Mouse (Mus musculus): ENCODE measurements around the gene Ppp4r2. TPM values are rescaled to one million over a fixed set of nuclear protein-coding genes. Genes with fewer than 3 reads are reported as not detected.
A peak's percentile ranks its signal among the peaks of the same experiment; 100 is the strongest.

The Ppp4r2 gene
- total RNA-seq (2021), result 10 to 100 TPM; 76.6 to 79.9 TPM
- long read RNA-seq, experiment 1, full-length matches to known transcripts, result 36 of 44 reads
- long read RNA-seq, experiment 1, partial matches to known transcripts, result 1 of 44 reads
- long read RNA-seq, experiment 1, other reads (novel, unspliced or antisense), result 7 of 44 reads
- long read RNA-seq, experiment 2, full-length matches to known transcripts, result 27 of 37 reads
- long read RNA-seq, experiment 2, partial matches to known transcripts, result 2 of 37 reads
- long read RNA-seq, experiment 2, other reads (novel, unspliced or antisense), result 8 of 37 reads

DNA sequence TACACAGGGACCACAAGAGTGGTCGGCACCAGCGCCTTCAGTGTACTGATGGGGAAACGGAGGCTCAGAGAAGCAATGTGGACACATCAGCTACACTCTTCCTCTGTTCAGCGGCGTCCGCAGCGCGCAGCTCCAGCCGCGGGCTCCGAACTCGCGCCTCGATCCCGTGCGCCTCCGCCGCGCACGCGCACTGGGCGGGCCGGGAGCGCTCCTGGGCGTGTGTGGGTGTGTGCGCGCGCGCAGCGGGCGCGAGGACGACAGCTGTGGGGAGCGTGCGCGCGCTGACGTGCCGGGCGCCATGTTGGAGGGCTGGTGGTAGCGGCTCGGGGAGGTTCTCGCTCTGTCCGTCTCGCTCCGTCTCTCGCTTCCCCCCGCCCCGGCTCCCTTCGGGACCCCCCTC is at the start of gene Ppp4r2:
Gene Ppp4r2 (plus strand): TSS at position 268 of the 400 bp plus-strand sequence.
- DNase-seq (ENCODE audit: low spot score in 2 of 2), result peak; percentile 86 to 95

DNA sequence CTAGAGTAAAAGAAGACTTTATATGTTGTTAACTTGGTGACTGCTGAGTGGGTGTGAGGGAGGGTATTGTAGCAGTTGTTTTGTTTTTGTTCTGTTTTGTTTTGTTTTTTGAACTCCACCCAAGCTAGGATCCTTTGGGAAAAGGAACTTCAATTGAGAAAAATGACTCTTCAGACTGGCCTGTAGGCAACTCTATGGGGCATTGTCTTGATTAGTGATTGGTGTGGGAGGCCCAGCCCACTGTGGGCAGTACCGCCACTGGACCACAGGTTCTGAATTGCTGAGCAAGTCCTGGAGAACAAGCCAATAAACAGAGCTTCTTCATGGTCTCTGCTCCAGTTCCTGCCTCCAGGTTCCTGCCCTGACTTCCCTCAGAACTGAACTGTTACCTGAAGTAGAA is 45.7 kb upstream of the Ppp4r2 start:
- DNase-seq (ENCODE audit: low spot score in 2 of 2), result no peak

DNA sequence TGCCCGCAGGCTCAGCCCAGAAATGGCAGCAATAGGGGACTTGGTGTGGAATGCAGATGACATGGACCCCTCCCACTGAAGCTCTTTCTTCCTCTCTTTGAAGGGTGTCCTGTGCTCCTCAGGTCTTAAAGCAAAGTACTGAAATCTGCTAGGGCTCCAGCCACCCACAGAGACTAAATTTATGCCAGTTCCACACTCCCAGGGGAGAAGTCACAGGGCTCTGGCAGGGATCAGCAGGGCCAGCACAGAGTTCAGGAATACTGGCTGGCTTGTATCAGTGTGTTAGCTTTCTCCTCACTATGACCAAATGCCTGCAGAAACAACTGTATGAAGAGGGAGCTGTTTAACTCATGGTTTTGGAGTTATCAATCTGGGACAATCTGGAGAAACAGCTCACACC is 44.3 kb upstream of the Ppp4r2 start:
- DNase-seq (ENCODE audit: low spot score in 2 of 2), result no peak

DNA sequence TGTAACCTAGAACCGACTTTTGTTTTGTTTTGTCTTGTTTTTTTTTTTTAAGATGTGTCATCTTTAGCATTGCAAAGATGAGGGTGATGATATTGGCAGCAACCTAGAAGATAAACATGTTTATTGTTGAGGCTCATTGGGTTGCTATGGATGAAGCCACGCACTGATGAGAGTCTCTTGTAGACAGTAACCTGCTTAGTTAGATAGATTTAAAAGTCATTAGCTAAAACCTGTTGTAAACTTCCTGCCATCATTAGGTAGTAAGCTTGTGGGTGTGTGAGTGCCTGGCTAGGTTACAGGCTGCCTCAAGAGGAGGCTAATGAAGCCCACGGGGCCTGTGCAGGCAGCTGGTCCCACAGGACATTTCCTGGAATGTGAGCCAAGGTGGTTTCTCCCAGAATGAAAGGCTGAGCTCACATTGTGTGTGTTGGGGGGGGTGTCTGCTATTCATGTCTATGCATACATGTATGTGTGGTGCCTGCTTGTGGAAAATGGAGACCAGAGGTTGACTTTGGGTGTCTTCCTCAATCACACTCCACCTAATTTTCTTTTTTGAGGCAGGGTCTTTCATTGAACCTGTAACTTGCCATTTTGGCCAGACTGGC is 41.3 kb upstream of the Ppp4r2 start:
- no peak for DNase-seq (ENCODE audit: low spot score in 2 of 2)

DNA sequence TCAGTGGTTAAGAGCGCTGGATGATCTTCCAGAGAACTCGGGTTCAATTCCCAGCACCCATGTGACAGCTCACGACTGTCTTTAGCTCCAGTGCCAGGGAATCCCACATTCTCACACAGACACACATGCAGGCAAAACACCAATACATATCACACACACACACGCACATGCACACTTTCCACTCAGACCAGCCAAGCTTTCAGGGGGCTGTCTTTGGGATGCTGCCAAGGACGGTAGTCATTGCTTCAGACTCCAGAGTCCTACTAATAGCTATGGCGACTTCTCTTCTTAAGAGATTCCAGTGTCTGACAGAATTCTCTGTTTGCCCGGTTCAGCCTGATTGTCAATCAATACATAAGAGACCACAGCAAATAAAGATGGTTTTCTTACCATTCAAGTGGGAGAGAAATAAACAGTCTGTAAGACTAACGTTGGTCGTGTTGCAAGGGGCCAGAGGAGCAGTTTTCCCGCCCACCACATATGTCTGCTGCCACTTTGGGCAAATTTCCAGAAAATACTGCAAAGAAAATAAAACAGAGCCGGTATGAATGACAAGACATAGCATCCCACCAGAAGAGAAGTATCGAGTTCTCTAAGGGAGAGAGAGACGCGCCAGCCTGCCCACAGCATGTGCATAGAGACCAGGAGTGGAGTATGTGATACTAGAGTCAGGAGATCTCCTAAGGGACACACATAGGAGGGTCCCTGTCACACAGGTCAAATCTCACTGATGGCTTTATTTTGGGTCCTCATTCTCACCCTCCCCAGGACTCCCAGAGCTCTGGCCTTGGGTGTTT is 40.3 kb upstream of the Ppp4r2 start:
- no peak for DNase-seq (ENCODE audit: low spot score in 2 of 2)

DNA sequence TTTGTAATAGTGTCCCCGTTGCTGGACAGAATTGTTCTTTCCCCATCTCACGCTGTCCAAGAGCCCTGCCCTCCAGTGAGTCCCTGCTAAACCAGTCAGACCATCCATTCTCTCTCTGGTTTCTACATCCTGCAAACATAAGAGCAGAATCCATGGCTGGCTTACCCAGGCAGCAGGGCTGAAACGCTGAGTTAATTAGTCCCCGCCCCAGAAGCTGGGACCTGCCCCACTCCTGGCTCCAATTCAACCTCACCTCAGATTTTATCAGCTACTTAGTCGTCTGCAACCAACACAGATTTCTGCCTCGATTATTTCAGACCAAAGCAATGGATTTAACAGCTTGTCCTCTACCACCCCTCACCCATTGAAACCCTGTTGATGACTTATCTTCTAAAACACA is 37.6 kb upstream of the Ppp4r2 start:
- no peak for DNase-seq (ENCODE audit: low spot score in 2 of 2)

DNA sequence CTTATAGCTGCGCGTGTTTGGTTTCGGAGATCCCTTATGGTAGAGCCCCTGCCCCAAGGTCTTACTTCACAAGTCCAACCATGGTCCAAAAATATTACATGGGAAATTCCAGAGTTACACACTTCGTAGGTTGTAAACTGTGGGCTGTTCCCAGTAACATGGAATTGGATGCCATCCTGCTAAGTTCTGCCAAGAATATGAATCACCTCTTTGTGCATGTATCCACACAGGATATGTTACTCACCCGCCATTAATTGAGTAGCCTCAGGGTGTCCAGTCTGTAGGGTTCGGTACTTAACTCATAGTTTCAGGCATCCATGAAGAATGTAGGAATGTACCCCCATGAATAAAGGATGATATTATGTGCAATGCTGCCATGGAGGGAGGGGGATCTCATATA is 34.1 kb upstream of the Ppp4r2 start:
- no peak for DNase-seq (ENCODE audit: low spot score in 2 of 2)

DNA sequence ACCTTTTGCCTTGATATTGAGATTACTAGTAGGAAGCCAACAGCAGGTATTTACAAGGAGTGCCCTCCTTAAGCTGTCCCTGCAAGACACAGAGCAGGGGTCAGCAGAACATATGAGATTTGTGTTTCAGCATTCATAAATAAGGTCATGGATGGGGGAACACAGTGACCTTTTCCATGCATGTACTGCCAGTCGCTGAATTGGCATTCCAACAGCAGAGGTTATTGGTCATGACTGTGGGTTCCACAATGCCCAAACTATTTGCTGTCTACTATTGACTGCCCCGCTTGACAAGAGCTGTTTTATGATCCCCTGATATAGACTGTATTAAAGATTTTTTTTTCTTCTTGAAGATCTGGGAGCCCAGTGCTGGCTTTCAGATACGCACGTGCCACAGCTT is 33.7 kb upstream of the Ppp4r2 start:
- DNase-seq (ENCODE audit: low spot score in 2 of 2), result no peak

DNA sequence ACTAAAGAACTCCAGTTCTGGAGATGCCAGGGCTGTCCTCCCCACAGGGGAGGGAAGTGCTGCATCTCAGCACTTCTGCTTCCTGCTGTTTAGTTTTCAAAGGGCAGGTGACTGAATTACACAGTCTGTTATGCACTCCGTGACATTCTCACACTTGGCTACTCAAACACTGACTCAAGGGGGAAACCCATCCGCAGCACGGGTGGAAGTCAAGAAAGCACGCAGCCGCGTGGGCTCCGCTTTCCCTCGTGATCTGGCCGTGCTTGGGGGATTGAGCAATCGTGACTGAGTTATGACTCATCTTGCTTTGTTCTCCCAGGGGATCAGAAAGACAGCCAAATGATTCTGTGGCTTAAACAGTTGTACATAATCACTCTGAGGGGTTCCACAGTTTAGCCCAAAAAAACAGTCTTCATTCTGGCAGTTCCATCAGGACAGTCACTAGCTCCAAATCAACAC is 32.9 kb upstream of the Ppp4r2 start:
- DNase-seq (ENCODE audit: low spot score in 2 of 2), result peak; percentile 51 to 52

DNA sequence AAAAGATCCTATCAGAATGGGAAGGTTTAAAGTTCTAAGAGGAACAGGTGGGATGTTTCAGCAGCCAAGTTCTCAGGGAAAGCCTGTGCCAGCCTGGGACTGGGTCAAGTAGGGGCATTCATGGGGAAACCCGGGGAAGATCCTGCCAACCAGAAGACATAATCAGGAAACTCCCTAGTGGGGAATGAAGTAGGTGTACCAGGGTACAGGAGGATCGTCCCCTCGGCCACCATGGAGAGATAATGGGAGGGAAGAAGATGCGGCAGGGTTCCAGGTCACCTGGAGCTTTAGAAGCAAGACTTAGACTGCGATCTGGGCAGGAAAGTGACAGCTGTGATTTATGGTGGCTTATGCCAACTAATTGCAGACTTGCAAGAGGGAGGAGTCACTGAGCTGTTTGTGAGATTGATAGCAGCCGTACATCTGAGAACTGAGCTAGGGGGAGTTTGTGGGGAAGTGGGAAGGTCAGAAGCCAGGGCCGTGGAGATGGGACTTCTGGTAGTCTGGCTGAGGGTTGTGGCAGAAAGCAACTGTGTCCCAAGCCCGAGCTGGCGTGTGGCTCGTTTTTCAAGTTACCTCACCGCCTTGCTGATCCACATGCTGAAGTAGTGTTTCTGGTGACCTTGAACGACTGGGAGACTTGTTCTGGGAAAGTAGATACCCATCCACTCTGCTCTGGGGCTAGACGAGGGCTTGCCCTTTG is 30.9 kb upstream of the Ppp4r2 start:
- no peak for DNase-seq (ENCODE audit: low spot score in 2 of 2)

DNA sequence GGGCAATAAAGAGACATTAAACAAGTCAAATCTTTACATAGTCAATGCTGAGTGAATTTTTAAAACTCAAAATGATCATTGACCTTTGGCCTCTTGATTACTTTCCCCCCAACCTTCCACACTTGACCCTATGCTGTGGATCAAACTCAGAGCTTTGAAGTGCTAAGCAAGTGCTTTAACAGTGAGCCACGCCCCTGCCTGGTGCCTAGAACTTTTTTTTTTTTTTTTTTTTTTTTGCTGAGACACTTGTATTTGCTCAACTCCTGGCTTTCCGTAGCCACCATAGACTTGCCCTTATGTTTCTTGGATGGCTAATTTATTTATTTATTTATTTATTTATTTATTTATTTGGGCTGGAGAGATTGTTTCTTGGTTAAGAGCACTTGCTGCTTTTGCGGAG is 30.2 kb upstream of the Ppp4r2 start:
- DNase-seq (ENCODE audit: low spot score in 2 of 2), result no peak

DNA sequence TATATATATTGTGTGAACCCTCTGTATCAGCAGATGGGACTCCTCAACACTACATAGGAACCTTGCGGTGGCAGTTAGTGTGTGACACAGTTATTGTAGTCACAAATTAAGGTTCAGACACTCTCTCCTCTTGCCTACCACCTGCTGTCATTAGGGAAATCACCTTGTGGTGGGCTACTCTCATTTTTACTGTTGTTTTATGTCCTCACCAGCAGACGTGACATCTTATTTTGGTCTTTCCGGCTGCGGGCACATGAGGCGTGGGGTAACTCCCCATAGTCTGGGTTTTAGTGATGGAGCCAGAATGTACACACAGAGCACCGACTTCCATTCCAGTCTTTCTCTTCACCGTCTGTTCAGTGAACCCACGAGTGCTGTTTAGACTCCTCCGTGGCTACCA is 26.2 kb upstream of the Ppp4r2 start:
- DNase-seq (ENCODE audit: low spot score in 2 of 2), result no peak

DNA sequence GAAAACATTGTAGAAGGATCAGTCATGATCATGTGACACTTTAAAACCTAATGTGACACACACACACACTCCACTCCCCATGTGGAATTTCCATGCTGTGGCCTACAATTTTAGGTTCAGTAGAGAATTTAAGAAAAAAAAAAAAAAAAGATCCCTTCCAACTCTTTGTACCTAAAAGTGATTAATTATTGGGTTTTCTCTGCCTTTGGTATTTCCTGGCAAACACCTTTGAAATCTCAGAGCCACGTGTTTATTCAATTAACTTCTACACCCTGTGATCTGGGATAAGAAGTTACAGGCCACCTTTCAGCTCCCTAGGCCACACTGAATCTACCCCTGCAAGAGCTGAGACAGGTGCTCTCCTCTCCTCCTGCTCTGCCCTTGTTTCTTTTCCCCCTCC is 25.7 kb upstream of the Ppp4r2 start:
- DNase-seq (ENCODE audit: low spot score in 2 of 2), result no peak

DNA sequence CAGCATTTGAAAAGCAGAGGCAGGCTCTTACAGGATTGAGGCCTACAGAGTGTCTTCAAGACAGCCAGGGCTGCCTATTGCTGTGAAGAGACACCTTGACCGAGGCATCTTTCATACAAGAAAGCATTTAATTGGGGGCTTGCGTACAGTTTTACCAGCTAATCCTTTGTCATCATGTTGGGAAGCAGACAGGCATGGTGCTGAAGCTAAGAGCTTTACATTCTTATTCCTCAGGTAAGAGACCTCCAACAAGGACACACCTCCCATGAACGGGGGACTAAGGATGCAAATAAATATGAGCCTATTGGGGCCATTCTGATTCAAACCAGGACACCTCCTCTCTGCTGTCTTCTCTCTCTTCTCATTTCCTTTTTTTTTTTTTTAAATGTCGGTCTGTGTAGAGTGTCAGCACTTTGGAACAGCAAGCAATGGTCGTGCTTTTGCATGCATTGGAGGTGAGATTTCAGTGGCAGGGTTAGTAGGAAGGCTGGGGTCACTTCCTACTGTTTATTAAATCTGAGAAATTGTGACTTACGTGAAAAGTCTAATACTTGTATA is 25.1 kb upstream of the Ppp4r2 start:
- DNase-seq (ENCODE audit: low spot score in 2 of 2), result no peak

DNA sequence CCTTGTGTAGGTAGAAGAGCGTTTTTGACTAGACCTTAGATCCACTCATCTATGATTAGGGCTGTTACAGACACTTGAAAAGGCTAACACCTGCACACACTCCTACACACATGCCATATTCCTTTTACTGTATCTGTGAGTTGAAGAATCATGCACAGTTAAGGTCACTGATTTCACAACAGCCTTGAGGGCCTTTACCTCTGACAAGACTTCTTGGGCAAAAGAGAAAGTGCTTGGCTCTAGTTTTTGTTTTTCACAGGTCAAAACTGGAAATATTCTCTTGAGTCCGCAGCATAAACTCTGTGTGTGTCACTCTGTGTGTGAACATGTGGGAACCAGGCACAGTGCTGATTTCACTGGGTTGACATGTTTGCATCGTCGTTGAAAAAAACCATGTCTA is 23.3 kb upstream of the Ppp4r2 start:
- no peak for DNase-seq (ENCODE audit: low spot score in 2 of 2)

DNA sequence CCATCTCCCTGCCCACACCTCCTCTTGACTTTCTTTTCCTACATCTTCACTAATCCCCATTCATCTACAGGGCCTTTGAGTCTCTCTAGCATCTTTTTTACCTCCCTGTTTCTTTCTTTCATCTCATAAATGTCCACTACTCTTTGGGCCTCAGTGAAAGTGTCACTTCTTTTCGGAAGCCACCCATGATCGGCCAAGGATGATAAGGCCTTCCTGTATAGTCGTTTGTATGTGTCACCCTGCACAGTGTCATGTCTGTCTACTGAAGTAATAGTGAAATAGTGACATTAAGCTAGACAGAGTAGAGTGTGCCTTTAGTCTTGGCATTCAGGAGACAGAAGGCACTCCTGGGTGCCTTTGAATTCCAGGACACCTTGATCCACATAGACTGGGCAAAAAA is 21.7 kb upstream of the Ppp4r2 start:
- no peak for DNase-seq (ENCODE audit: low spot score in 2 of 2)

DNA sequence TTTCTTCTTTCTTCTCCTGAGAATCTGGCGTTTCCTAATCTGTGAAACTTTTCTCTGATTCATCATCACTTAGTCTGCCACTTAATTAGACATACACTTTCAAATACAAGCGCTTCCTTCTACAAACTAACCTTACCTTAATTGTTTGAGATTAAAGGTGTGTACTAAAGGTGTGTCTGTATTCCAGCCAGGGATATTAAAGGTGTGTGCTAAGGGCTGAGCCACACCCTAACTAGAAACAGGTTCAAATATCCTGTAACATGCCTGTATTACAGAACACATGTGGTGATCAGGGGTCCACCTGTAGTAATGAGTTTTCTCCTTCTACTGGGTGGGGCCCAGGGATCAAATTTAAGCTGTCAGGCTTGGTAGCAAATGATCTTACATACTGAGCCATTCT is 12.1 kb upstream of the Ppp4r2 start:
- DNase-seq (ENCODE audit: low spot score in 2 of 2), result no peak

DNA sequence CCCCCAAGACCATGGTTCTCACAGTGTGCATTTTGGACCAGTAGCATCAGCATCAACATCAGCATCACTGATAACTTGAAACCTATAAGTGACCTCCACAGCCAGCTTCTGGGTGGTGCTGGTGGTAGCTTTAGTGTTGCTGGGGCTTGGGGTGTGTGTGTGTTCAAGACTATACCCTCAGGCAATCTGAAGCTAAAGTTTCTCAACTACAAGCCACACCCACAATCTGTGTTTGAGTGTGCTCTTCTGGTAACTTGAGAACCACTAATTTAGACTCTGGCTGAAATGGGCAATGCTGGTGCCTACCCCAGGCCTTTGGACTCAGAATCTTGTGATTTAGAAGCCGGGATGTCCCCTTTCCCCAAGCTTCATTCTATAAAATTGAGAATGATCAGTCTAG is 10.1 kb upstream of the Ppp4r2 start:
- no peak for DNase-seq (ENCODE audit: low spot score in 2 of 2)

DNA sequence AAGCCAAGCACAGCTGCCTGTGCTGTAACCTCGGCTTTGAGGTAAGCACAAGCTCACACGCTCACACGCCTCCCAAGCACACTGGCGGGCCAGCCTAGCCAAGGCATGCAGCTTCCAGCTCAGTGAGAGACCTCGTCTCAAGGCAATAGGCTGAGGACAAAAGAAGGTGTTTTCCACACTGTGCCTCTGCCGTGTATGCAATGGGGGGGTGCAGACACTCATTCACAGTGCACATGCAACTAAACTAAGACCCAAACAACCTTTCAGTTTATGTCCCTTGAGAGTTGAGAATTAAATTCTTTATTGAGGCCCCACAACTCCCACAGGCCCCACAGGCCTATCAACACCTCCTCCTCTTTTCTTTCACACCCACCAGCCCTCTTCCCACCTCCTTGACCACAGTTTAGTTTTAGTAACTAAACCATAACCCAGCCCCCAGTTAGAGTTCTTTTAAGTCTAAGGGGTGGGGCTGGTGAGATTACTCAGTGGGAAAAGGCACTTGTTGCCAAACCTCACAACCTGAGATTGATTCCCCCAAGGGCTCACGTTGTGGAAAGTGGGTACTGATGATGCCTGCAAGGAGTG is 8.9 kb upstream of the Ppp4r2 start:
- DNase-seq (ENCODE audit: low spot score in 2 of 2), result no peak

DNA sequence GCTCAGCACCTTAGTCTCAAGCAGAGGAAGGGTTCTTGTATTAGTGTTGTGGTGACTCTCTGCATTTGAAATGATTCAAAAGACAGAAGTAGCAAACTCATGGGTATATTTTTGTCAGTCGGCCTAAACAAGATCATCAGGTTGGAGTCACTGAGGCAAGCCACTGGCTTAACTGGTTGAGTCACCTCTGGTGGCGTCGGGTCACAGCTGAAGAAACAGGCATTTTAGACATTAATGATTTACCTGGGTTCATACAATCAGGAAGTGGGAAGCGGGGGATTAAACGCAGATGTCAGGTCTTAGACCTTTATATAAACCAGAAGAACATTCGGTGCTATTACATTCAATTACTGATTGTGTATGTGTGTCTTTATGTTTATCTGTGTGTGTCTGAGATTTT is 7.4 kb upstream of the Ppp4r2 start:
- DNase-seq (ENCODE audit: low spot score in 2 of 2), result no peak

DNA sequence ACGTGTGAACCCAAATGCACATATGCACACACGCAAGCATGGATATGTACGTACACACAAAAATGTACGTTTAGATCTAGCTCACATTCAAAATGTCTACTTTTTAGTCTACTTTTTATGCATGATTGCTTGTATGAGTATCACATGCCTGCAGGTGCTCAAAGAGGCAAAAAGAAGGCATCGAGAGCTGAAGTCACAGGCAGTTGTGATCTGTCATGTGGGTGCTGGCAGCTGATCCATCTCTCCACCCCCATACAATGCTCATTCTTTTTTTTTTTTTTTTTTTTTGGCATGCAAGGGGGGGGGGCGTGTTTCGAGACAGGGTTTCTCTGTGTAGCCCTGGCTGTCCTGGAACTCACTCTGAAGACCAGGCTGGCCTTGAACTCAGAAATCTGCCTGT is 4.9 kb upstream of the Ppp4r2 start:
- DNase-seq (ENCODE audit: low spot score in 2 of 2), result no peak
